Mouse (Mus musculus) liver, adult 2 months (tissue): Measurements from ENCODE around the gene Taf5l. TPM values are rescaled to one million over a fixed set of nuclear protein-coding genes. Genes with fewer than 3 reads are reported as not detected.
A peak's percentile ranks its signal among the peaks of the same experiment; 100 is the strongest.

Experiments used
- DNase-seq: peaks from one replicate; pipeline ENCODE4 v3.0.0-alpha.2; 2011; ENCODE audit warnings: low read depth, low spot score; ENCODE audit errors: extremely low read depth
- H3K27ac ChIP-seq: fragments of 200-500 bp; replicated peaks from 2 replicates; pipeline ENCODE4 v1.5.1; 2012; ENCODE audit warnings: low read depth, mild to moderate bottlenecking, control low read depth, inconsistent platforms, low read length; ENCODE audit not compliant: insufficient read depth
- H3K27me3 ChIP-seq: fragments of 200-500 bp; 2 replicates; pipeline ENCODE4 v1.6.1; 2012; ENCODE audit warnings: mild to moderate bottlenecking, moderate library complexity, low read length, inconsistent platforms; ENCODE audit not compliant: control insufficient read depth, insufficient read depth
- H3K36me3 ChIP-seq: fragments of 200-500 bp; 2 replicates; pipeline ENCODE4 v1.6.1; 2012; ENCODE audit warnings: low read length, inconsistent platforms; ENCODE audit not compliant: control insufficient read depth, insufficient read depth
- H3K4me1 ChIP-seq: fragments of 200-500 bp; 2 replicates; pipeline ENCODE4 v1.6.1; 2011; ENCODE audit warnings: low read length; ENCODE audit not compliant: control insufficient read depth, insufficient read depth
- H3K4me3 ChIP-seq: fragments of 200-500 bp; 2 replicates; pipeline ENCODE4 v1.5.1; 2011; ENCODE audit warnings: low read depth, mild to moderate bottlenecking, control low read depth, low read length, moderate library complexity; ENCODE audit not compliant: insufficient read depth
- H3K79me2 ChIP-seq: fragments of 200-500 bp; 2 replicates; pipeline ENCODE4 v1.6.1; 2012; ENCODE audit warnings: inconsistent platforms, mild to moderate bottlenecking, low read length, moderate library complexity; ENCODE audit not compliant: control insufficient read depth, insufficient read depth
- H3K9ac ChIP-seq: fragments of 200-500 bp; 2 replicates; pipeline ENCODE4 v1.6.1; 2012; ENCODE audit warnings: low read depth, mild to moderate bottlenecking, control low read depth, inconsistent platforms, low read length
- CTCF ChIP-seq: fragments of 200-500 bp; IDR thresholded peaks from 2 replicates; pipeline ENCODE4 v1.5.1; 2011; ENCODE audit warnings: low read depth, low read length, control low read depth
- POLR2A ChIP-seq: fragments of 200-500 bp; IDR thresholded peaks from 2 replicates; pipeline ENCODE4 v1.6.1; 2011; ENCODE audit warnings: low read length, control low read depth; ENCODE audit not compliant: insufficient read depth; ENCODE audit errors: extremely low read depth
- WGBS: fragments of 180-500 bp; shearing (Covaris S2); methylation state at CpG from one replicate; pipeline ENCODE4 v1.1.7; 2018; 5-methylcytosine and 5-hydroxymethylcytosine counted together
- polyA plus RNA-seq: library from polyadenylated mRNA; depleted of rRNA; stranded (reverse); fragments of >200 nt; gene quantifications from 2 replicates; pipeline ENCODE4 v1.2.3, GENCODE M21; 2012; rRNA removed
- total RNA-seq: library from RNA; depleted of rRNA; stranded (reverse); fragments of >200 nt; gene quantifications from 2 replicates; pipeline ENCODE4 v1.2.3, GENCODE M21; 2014; rRNA removed

Gene Taf5l
- total RNA-seq (9.0 and 10.8 TPM in 2 replicates), polyA plus RNA-seq (13.3 and 16.0 TPM in 2 replicates)

DNA sequence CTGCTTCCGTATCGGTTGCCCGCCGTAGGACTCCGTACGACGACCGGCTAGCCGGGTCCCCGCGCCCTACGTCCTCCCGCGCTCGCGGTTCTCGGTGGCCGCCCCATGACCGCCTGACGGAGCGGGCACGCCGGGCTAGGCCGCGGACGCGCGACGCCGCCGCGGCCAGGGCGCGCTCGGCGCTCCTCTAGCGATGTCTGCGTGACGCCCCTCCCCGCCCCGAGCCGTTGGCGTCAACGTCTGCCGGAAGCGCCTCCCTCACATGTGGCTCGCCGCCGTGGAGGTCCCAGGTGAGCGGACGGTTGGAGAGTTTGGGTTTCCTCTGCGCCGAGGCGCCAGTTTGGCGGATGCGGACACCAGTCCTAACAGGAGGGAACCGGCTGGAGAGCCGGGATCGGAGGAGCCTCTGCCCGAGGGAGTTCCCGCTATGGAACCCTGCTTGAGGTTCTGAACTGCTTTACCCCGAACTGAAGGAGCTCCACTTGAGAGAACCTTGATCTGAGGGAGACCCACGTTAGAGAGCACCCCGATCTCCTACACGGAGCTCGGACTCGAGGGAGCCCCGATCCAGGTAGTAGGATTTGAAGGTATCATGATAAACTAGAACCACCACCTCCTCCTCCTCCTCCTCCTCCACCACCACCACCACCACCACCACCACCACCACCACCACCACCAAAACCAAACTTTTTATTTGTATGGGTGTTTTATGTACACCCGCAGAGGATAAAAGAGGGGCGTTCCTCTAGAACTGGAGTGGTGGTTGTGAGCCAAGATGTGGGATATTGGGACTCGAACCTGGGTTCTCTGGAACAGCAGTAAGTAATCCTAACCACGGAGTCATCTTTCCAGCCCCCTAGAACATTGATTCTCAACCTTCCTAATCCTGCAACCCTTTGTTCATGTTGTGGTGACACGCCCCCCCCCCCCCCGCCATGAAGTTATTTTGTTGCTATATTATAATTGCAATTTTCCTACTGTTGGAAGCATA lies at the start of gene Taf5l, which contains the start of gene Urb2:
Taf5l (minus strand) TSS at position 161 of the 991 bp plus-strand sequence.
Urb2 (plus strand) TSS at position 272 of the 991 bp plus-strand sequence.
- 1% methylated on average over 68 of the region's 74 CpGs for WGBS
- H3K4me1 ChIP-seq = peaks cover 10% of the 10 kb centered on the region
- peak; percentile 65 for DNase-seq

DNA sequence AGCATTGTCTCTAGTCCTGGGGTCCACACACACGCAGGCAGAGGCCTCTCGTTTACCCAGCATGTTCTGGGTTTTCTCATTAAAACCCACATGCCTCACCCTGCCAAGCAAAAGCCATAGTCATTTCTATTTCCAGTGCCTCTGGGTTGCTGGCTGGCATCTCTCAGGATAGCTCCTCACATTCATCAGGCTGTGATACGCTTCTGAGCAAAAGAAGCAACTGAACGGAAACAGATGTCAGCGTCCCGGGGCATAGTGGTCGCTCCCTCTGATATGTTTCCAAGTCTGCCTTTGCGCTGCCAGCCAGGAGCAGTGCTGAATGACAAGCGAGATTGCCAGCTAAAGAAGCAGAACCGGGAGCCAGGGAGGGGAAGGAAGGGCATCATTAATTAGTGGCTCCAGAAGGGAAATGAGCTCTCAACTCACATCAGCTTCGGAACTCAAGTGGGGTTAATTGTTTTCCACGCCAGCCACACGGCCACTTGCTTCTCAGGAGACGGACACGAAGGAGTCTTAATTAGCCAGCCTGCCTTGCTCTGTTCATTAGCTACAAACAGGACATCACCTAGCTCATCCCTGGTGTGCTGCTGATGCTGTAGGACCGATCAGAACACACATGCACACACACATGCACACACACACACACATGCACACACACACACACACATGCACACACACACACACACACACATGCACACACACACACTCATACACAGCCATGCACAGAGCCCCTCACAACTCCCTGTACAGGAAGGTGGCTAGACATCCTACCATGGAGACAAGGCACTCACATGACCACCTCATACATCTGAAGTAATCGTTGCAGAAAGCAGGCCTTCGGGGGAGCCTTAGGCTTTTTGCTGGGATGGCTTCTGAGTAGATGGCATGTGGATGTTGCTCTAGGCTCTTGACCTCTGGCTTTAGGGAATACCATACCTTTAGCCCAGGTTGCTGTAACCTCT lies 49.4 kb upstream of the Taf5l start:
- Histone ChIP-seq H3K4me1 (no peaks in the 10 kb centered on the region), H3K27ac (no peak overlapping the region), H3K9ac (no peak overlapping the region), H3K79me2 (no peaks in the 10 kb centered on the region), H3K27me3 (no peaks in the 10 kb centered on the region), H3K36me3 (no peaks in the 10 kb centered on the region), H3K4me3 (no peak overlapping the region)
- DNase-seq = no peak
- TF ChIP-seq POLR2A (no peak), CTCF (no peak)
- 68% methylated on average over 18 of the region's 18 CpGs for WGBS

More for the DNA sequence above, at the start of gene Taf5l, which contains the start of gene Urb2:
- peak within 1 kb of the TSS; percentile 93 for H3K4me3 ChIP-seq
- no peaks in the 10 kb centered on the region for H3K27me3 ChIP-seq
- peaks cover 5% of the 10 kb centered on the region for H3K36me3 ChIP-seq
- H3K79me2 ChIP-seq = peaks cover 31% of the 10 kb centered on the region
- peak within 1 kb of the TSS; percentile 97 for H3K9ac ChIP-seq
- peak within 1 kb of the TSS; percentile 96 for H3K27ac ChIP-seq
- TF ChIP-seq POLR2A (0 out of 2 replicates have a peak, but pooled peaks have one; percentile 43), CTCF (no peak)

DNA sequence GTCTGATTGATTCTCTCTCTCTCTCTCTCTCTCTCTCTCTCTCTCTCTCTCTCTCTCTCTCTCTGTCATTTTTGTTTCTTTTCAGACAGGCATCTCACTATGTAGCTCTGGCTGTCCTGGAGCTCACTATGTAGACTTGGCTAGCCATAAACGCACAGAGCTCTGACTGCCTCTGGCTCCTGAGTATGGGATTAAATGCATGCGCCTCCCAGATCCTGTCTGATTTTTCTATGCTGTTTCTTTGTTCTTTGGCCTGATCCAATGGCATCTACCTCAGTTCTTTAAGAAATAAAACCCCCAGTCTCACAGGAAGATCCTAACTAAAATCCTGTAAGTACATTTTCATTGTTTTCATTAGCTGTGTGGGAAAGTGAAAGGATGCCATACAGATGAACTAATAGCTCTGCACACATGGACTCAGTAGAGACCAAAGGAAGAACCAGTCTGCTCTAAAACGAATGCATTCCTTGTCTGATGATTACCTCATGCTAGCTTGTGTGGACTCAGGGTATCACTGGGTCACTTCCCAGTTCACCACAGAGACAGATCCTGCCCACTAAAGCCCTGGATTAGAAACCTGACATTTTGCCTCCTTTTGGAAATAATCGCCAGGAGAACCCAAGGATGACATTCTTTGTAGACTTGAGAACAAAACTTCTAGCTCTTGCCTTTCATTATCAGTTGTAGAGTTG lies 46.0 kb upstream of the Taf5l start:
- no peaks in the 10 kb centered on the region for H3K79me2 ChIP-seq
- TF ChIP-seq POLR2A (no peak), CTCF (no peak)
- H3K36me3 ChIP-seq = no peaks in the 10 kb centered on the region
- no peak overlapping the region for H3K27ac ChIP-seq
- H3K4me3 ChIP-seq = no peak overlapping the region
- H3K4me1 ChIP-seq = no peaks in the 10 kb centered on the region
- H3K9ac ChIP-seq = no peak overlapping the region
- no peak for DNase-seq
- WGBS = 74% methylated on average over 4 of the region's 4 CpGs
- no peaks in the 10 kb centered on the region for H3K27me3 ChIP-seq

DNA sequence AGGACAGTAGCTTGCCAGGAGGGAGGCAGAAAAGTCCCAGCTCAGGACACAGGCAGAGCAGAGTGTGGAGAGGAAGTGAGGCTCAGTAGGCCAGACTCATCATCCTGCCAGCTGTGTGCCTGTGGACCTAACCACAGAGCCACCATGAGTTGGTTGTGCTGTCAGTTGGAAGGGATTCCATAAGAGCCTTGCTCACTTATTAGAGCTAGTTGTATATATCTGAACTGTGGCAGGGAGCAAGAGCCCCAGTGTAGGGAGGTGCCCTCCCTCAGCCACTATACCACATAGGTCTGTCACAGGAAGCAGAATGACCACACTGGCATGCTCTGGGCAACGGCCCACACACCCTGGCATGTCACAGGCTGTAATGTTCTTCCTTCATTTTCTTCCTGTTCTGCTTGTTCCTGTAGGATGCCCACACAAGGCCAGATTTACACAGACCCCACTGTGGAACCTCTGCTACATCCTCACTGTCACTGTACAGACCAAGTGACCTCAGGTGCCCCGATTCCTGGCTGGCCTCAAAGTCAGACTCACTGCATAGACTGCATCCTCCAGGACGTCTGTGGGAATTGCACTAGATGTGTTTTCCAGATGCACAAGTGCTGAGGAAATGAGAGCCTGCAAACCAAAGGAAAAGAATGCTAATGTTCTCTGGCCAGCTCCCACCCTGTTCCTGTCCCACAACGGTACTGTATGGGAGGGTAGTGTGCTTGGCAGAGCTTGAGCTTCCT lies 45.3 kb upstream of the Taf5l start:
- Histone ChIP-seq H3K27ac (no peak overlapping the region), H3K27me3 (no peaks in the 10 kb centered on the region), H3K36me3 (no peaks in the 10 kb centered on the region), H3K79me2 (no peaks in the 10 kb centered on the region), H3K4me1 (no peaks in the 10 kb centered on the region), H3K4me3 (no peak overlapping the region), H3K9ac (no peak overlapping the region)
- TF ChIP-seq POLR2A (no peak), CTCF (no peak)
- WGBS = 57% methylated on average over 4 of the region's 4 CpGs
- no peak for DNase-seq
